Mouse (Mus musculus): ENCODE data around the gene Usp15. TPM values are rescaled to one million over a fixed set of nuclear protein-coding genes. Genes with fewer than 3 reads are reported as not detected.
"Not testable (repeated sequence)": the region's sequence is repeated elsewhere in the genome, so short reads cannot be mapped to it uniquely, and the experiment has no call there.

Usp15 gene
- polyA plus RNA-seq (2012; rRNA removed): 11.7 and 14.7 TPM in 2 replicates

DNA sequence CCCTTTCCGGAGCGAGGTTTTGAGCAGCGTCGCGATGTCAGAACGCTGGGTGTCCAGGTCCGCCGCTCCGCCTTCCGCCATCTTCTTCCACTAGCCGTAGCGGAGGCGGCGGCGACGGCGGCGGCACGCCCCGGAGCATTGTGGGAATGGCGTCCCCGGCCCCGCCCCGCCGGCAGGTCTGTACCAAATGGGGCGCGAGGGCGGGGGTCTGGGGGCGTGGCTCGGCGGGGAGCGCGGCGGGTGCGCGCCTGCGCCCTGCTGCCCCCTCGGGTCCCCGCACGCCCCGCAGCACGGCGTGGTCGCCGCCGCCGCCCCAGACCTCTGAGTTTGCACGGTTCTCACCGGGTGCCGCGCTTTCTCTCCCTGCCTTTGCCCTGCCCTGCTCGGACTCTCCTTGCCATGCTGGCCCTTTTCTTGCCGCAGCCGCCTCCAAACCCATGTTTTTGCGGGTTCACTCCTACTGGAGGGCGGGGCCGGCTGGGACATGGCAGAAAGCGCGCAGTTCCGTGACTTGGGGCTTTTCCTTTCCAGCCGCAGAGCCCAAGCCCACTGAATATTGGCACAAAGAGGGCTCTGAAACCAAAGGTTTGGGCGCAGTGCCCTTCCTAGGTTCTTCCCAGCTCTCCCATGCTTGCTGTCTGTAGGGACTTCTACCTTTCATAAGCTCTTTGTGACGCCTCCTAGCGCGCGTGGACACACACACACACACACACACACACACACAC, at the start of gene Usp15:
Gene Usp15, minus strand, starts transcription at position 161 of the 725 bp plus-strand sequence.
- Histone ChIP-seq H3K36me3 (ENCODE audit: control insufficient read depth, insufficient read depth, low read length) (no peaks in the 10 kb centered on the region), H3K27ac (ENCODE audit: control insufficient read depth, insufficient read depth, low read length) (peak within 1 kb of the TSS; percentile 69), H3K4me3 (ENCODE audit: control insufficient read depth, insufficient read depth, low read length) (peak within 1 kb of the TSS; percentile 74), H3K4me1 (replicated peaks; ENCODE audit: control insufficient read depth, insufficient read depth, low read length) (no peaks in the 10 kb centered on the region; the same call in 1 of the 2 replicates), H3K27me3 (ENCODE audit: control insufficient read depth, insufficient read depth, low read length) (no peaks in the 10 kb centered on the region)
- TF ChIP-seq POLR2A (IDR thresholded peaks at IDR 0.05; ENCODE audit: control insufficient read depth, extremely low read depth, insufficient read depth, low read length, poor library complexity) (peak; percentile 84), CTCF (IDR thresholded peaks at IDR 0.05; ENCODE audit: borderline replicate concordance, control insufficient read depth, extremely low read depth, insufficient read depth, low read length, poor library complexity) (no peak)
- DNase-seq: peak; percentile 93
- WGBS: under 1% methylated on average over 60 of the region's 66 CpGs

DNA sequence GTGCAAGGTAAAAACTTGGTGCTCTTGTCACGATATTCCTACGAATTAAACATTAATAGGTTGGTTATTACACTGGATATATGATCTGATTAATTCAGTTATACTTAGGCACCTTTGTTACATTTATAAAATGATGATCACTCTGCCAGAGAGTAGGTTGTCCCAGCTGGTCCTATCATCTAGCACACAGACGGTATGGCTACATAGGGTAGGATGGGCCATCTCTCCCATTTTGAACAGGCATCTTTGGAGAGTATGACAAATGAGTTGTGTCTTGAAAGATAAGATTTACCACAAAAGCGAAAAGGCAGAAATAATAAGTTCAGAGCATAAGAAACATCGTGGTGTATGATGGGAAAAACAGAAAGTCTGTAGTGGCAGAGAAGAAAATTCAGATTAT, 32.6 kb upstream of the Usp15 start:
- Histone ChIP-seq H3K4me1 (replicated peaks; ENCODE audit: control insufficient read depth, insufficient read depth, low read length) (no peaks in the 10 kb centered on the region), H3K4me3 (ENCODE audit: control insufficient read depth, insufficient read depth, low read length) (no peak overlapping the region), H3K27ac (ENCODE audit: control insufficient read depth, insufficient read depth, low read length) (no peak overlapping the region), H3K27me3 (ENCODE audit: control insufficient read depth, insufficient read depth, low read length) (no peaks in the 10 kb centered on the region), H3K36me3 (ENCODE audit: control insufficient read depth, insufficient read depth, low read length) (no peaks in the 10 kb centered on the region)
- WGBS: 93% methylated on average over 5 of the region's 5 CpGs
- DNase-seq: no peak
- no peak for TF ChIP-seq POLR2A (IDR thresholded peaks at IDR 0.05; ENCODE audit: control insufficient read depth, extremely low read depth, insufficient read depth, low read length, poor library complexity)
- no peak for TF ChIP-seq CTCF (IDR thresholded peaks at IDR 0.05; ENCODE audit: borderline replicate concordance, control insufficient read depth, extremely low read depth, insufficient read depth, low read length, poor library complexity)

DNA sequence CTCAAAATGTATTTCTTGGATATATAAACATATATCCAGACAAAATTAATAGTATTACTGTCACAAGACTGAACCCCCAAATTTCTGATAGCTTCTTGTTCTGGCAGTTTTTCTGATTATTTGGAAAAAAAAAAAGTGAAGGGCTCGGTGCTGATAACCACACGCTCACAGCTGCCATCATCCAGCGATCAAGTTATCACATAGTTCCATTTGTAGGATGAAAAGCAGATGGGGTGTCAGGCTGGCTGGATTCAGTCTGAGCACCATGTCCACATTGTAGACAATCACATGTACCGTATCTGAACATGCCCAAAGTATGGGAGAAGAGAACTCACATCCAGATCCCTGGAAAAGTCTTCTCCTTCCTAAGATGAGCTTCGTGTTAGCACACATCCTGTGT, 26.0 kb upstream of the Usp15 start:
- no peak for TF ChIP-seq CTCF (IDR thresholded peaks at IDR 0.05; ENCODE audit: borderline replicate concordance, control insufficient read depth, extremely low read depth, insufficient read depth, low read length, poor library complexity)
- no peak for TF ChIP-seq POLR2A (IDR thresholded peaks at IDR 0.05; ENCODE audit: control insufficient read depth, extremely low read depth, insufficient read depth, low read length, poor library complexity)
- H3K27ac ChIP-seq (ENCODE audit: control insufficient read depth, insufficient read depth, low read length): no peak overlapping the region
- no peaks in the 10 kb centered on the region for H3K27me3 ChIP-seq (ENCODE audit: control insufficient read depth, insufficient read depth, low read length)
- WGBS: 96% methylated on average over 5 of the region's 5 CpGs
- H3K36me3 ChIP-seq (ENCODE audit: control insufficient read depth, insufficient read depth, low read length): no peaks in the 10 kb centered on the region
- no peak for DNase-seq
- H3K4me3 ChIP-seq (ENCODE audit: control insufficient read depth, insufficient read depth, low read length): no peak overlapping the region
- H3K4me1 ChIP-seq (replicated peaks; ENCODE audit: control insufficient read depth, insufficient read depth, low read length): no peaks in the 10 kb centered on the region

DNA sequence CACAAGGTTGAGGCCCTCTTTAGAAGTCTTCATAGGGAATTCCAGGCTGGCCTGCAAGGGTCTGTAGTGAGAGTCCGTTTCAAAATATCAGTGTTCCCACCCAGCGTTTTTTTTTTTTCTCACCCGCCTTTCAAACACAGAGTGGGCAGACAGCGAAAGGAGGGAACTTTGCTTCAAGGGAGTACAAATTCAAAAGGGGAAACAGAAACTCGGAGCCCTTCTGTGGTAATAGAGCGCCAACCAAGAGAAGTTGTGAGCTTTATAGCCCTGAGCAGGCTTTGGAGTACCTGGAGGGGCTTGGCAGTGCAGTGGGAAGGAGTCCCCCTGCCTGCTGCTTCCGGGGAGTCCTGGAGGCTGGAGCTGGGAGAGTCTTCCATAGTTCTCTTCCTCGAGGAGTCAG, 12.7 kb upstream of the Usp15 start:
- H3K4me1 ChIP-seq (replicated peaks; ENCODE audit: control insufficient read depth, insufficient read depth, low read length): no peaks in the 10 kb centered on the region
- TF ChIP-seq CTCF (IDR thresholded peaks at IDR 0.05; ENCODE audit: borderline replicate concordance, control insufficient read depth, extremely low read depth, insufficient read depth, low read length, poor library complexity) (no peak), POLR2A (IDR thresholded peaks at IDR 0.05; ENCODE audit: control insufficient read depth, extremely low read depth, insufficient read depth, low read length, poor library complexity) (no peak)
- H3K27me3 ChIP-seq (ENCODE audit: control insufficient read depth, insufficient read depth, low read length): no peaks in the 10 kb centered on the region
- H3K36me3 ChIP-seq (ENCODE audit: control insufficient read depth, insufficient read depth, low read length): no peaks in the 10 kb centered on the region
- 17% methylated on average over 8 of the region's 8 CpGs for whole genome bisulfite sequencing
- H3K27ac ChIP-seq (ENCODE audit: control insufficient read depth, insufficient read depth, low read length): no peak overlapping the region
- no peak overlapping the region for H3K4me3 ChIP-seq (ENCODE audit: control insufficient read depth, insufficient read depth, low read length)
- DNase-seq: no peak

DNA sequence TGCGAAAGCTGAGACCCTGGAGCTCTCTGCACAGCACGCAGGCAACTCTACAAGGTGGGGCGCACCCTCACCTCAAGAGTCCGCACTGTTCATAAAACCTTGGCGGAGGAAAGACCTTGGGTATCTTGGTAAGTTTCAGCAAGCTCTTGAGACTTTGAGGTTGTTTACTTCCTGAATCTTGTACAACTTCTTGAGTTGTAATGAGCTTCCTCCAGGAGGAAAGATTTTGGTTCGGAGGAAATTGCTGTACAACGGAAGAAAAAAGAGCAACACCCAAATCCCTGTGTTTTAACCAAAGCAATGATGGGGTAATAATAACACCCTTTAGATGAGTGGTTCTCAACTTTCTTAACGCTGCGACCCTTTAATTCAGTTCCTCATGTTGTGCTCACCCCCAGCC, 11.5 kb upstream of the Usp15 start:
- no peak for DNase-seq
- WGBS: 84% methylated on average over 9 of the region's 9 CpGs

DNA sequence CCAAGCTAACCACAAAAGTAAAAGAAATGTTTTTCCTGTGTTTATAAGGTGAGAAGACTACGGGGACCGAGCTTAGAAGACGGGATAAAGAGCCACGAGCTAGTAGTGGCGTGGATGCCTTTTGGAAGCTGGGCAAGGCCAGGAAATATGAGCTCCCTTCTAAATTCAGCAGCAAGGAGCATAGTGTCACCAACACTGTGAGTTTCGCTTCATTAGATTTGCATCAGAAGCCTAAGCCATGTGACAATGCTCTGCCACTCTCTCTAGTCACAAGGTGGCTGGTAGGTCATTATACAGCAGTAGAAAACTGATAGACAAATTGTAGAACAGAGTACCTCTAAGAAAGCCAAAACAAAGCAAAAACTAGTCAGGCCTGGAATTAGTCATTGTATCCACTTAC, 9.3 kb upstream of the Usp15 start:
- no peak overlapping the region for H3K27ac ChIP-seq (ENCODE audit: control insufficient read depth, insufficient read depth, low read length)
- no peaks in the 10 kb centered on the region for H3K36me3 ChIP-seq (ENCODE audit: control insufficient read depth, insufficient read depth, low read length)
- H3K4me3 ChIP-seq (ENCODE audit: control insufficient read depth, insufficient read depth, low read length): no peak overlapping the region
- H3K27me3 ChIP-seq (ENCODE audit: control insufficient read depth, insufficient read depth, low read length): no peaks in the 10 kb centered on the region
- no peak for DNase-seq
- WGBS: 92% methylated on average over 6 of the region's 6 CpGs
- H3K4me1 ChIP-seq (replicated peaks; ENCODE audit: control insufficient read depth, insufficient read depth, low read length): no peaks in the 10 kb centered on the region
- TF ChIP-seq POLR2A (IDR thresholded peaks at IDR 0.05; ENCODE audit: control insufficient read depth, extremely low read depth, insufficient read depth, low read length, poor library complexity) (no peak), CTCF (IDR thresholded peaks at IDR 0.05; ENCODE audit: borderline replicate concordance, control insufficient read depth, extremely low read depth, insufficient read depth, low read length, poor library complexity) (no peak)

More for the DNA sequence above, 11.5 kb upstream of the Usp15 start:
- Histone ChIP-seq H3K36me3 (ENCODE audit: control insufficient read depth, insufficient read depth, low read length) (no peaks in the 10 kb centered on the region), H3K4me3 (ENCODE audit: control insufficient read depth, insufficient read depth, low read length) (no peak overlapping the region), H3K27ac (ENCODE audit: control insufficient read depth, insufficient read depth, low read length) (no peak overlapping the region), H3K27me3 (ENCODE audit: control insufficient read depth, insufficient read depth, low read length) (no peaks in the 10 kb centered on the region), H3K4me1 (replicated peaks; ENCODE audit: control insufficient read depth, insufficient read depth, low read length) (no peaks in the 10 kb centered on the region)
- TF ChIP-seq POLR2A (IDR thresholded peaks at IDR 0.05; ENCODE audit: control insufficient read depth, extremely low read depth, insufficient read depth, low read length, poor library complexity) (no peak), CTCF (IDR thresholded peaks at IDR 0.05; ENCODE audit: borderline replicate concordance, control insufficient read depth, extremely low read depth, insufficient read depth, low read length, poor library complexity) (no peak)

DNA sequence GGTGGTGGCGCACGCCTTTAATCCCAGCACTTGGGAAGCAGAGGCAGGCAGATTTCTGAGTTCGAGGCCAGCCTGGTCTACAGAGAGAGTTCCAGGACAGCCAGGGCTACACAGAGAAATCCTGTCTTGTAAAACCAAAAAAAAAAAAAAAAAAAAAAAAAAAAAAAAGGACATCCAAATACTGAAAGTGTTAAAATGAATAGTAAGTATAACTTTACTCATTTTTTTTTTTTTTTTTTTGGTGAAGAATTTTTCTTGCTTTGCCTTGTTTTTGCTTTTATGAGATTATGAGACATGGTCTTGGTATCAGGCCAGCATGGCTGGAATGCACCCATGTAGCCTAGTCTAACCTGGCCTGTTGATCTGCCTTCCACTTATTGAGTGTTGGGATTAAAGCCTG, 8.6 kb upstream of the Usp15 start:
- H3K27ac ChIP-seq (ENCODE audit: control insufficient read depth, insufficient read depth, low read length); H3K36me3 ChIP-seq (ENCODE audit: control insufficient read depth, insufficient read depth, low read length); DNase-seq; H3K4me3 ChIP-seq (ENCODE audit: control insufficient read depth, insufficient read depth, low read length); H3K27me3 ChIP-seq (ENCODE audit: control insufficient read depth, insufficient read depth, low read length); H3K4me1 ChIP-seq (replicated peaks; ENCODE audit: control insufficient read depth, insufficient read depth, low read length): not testable (repeated sequence)
- 98% methylated on average over 3 of the region's 3 CpGs for WGBS
